In genomic region chr15:102244306-102245191, GRCm38 (mm10) we compare ENCODE assay signal across 7 mouse cellular contexts. TPM values are rescaled to one million over a fixed set of nuclear protein-coding genes. Genes with fewer than 3 reads are reported as not detected.
DNase-seq lines count a peak whose midpoint lies in the region; ATAC-seq and TF ChIP-seq lines count a peak whose summit lies in the region.

No protein-coding gene starts in this region.

- no peak for ATAC-seq in hindbrain, embryonic 12.5 days (ENCODE audit: low FRiP score)
- no peak for ATAC-seq in lung, embryonic 15.5 days (ENCODE audit: borderline replicate concordance, extremely low read depth, low FRiP score, low TSS enrichment)
- no peak for ATAC-seq in granulocyte monocyte progenitor cell, adult 5-6 weeks (replicated peaks; ENCODE audit: poor library complexity, severe bottlenecking)

- 4% methylated on average over 17 of the region's 19 CpGs for WGBS in hindbrain, embryonic 12.5 days
- 8% methylated on average over 19 of the region's 19 CpGs for WGBS in lung, embryonic 15.5 days

- no peak for TF ChIP-seq CTCF in E14TG2a.4 (conservative IDR thresholded peaks at IDR 0.05; ENCODE audit: low read length)

- H3K9me3 ChIP-seq in E14TG2a.4 (ENCODE audit: low read length), result no peaks in the 10 kb centered on the region
- H3K9me3 ChIP-seq in hindbrain, embryonic 12.5 days (replicated peaks), result no peaks in the 10 kb centered on the region
- H3K9me3 ChIP-seq in lung, embryonic 15.5 days, result no peaks in the 10 kb centered on the region

- peak overlapping the region; percentile 44; the same call in 1 of the 2 replicates for H3K9ac ChIP-seq in hindbrain, embryonic 12.5 days
- peak overlapping the region; percentile 58 for H3K9ac ChIP-seq in lung, embryonic 15.5 days

- H3K4me1 ChIP-seq in E14TG2a.4 (replicated peaks; ENCODE audit: low read depth, low read length), result peaks cover 70% of the 10 kb centered on the region
- H3K4me1 ChIP-seq in hindbrain, embryonic 12.5 days, result peaks cover 46% of the 10 kb centered on the region
- H3K4me1 ChIP-seq in lung, embryonic 15.5 days, result peaks cover 57% of the 10 kb centered on the region

- H3K4me3 ChIP-seq in E14TG2a.4 (replicated peaks; ENCODE audit: low read length), result peak overlapping the region; percentile 94
- H3K4me3 ChIP-seq in hindbrain, embryonic 12.5 days, result peak overlapping the region; percentile 57
- H3K4me3 ChIP-seq in lung, embryonic 15.5 days, result peak overlapping the region; percentile 56

- DNase-seq in adipocyte (ENCODE audit: low spot score), result peak; percentile 68
- DNase-seq in B cell, adult 2 months, result no peak
- no peak for DNase-seq in thymus, adult 18-20 months

- no peaks in the 10 kb centered on the region for H3K27me3 ChIP-seq in E14TG2a.4 (ENCODE audit: insufficient read depth, low read length)
- peaks cover 93% of the 10 kb centered on the region for H3K27me3 ChIP-seq in hindbrain, embryonic 12.5 days
- H3K27me3 ChIP-seq in lung, embryonic 15.5 days, result no peaks in the 10 kb centered on the region

- no peak overlapping the region for H3K27ac ChIP-seq in hindbrain, embryonic 12.5 days
- H3K27ac ChIP-seq in lung, embryonic 15.5 days, result peak overlapping the region; percentile 100

- H3K36me3 ChIP-seq in E14TG2a.4 (ENCODE audit: insufficient read depth, low read length), result peaks cover 24% of the 10 kb centered on the region
- no peaks in the 10 kb centered on the region for H3K36me3 ChIP-seq in hindbrain, embryonic 12.5 days
- peaks cover 5% of the 10 kb centered on the region; the same call in 1 of the 2 replicates for H3K36me3 ChIP-seq in lung, embryonic 15.5 days

- peak overlapping the region; percentile 97 for H3K4me2 ChIP-seq in hindbrain, embryonic 12.5 days (replicated peaks)
- peak overlapping the region; percentile 87 for H3K4me2 ChIP-seq in lung, embryonic 15.5 days

RNA-seq across cellular contexts. Expression of gene Rarg, which starts 12.8 kb away (rescaled TPM):
- 42.2 and 45.6 TPM in 2 replicates for polyA plus RNA-seq in hindbrain, embryonic 12.5 days (2016; fragmentation: Nextera tagmentation; extraction: Ambion mirVana)
- 43.7 and 43.8 TPM in 2 replicates for polyA plus RNA-seq in lung, embryonic 15.5 days (2015; fragmentation: Nextera tagmentation; extraction: Ambion mirVana)
- 7.5 and 11.5 TPM in 2 replicates for total RNA-seq in granulocyte monocyte progenitor cell, adult 5-6 weeks (2014; fragmentation: Nextera tagmentation)
- 2.0 and 3.4 TPM in 2 replicates for total RNA-seq in granulocyte monocyte progenitor cell, adult 5-6 weeks (2017)

RNA-seq across cellular contexts. Expression of gene Itgb7, which starts 12.8 kb away (rescaled TPM):
- 1.1 and 2.2 TPM in 2 replicates for polyA plus RNA-seq in hindbrain, embryonic 12.5 days (2016; fragmentation: Nextera tagmentation; extraction: Ambion mirVana)
- 2.0 and 3.2 TPM in 2 replicates for polyA plus RNA-seq in lung, embryonic 15.5 days (2015; fragmentation: Nextera tagmentation; extraction: Ambion mirVana)
- total RNA-seq in granulocyte monocyte progenitor cell, adult 5-6 weeks (2014; fragmentation: Nextera tagmentation), result 7.4 and 42.7 TPM in 2 replicates
- 15.2 and 31.6 TPM in 2 replicates for total RNA-seq in granulocyte monocyte progenitor cell, adult 5-6 weeks (2017)

RNA-seq across cellular contexts. Expression of gene Gm9918, which starts 25.8 kb away (rescaled TPM):
- 0.30 and 0.49 TPM in 2 replicates for polyA plus RNA-seq in hindbrain, embryonic 12.5 days (2016; fragmentation: Nextera tagmentation; extraction: Ambion mirVana)
- polyA plus RNA-seq in lung, embryonic 15.5 days (2015; fragmentation: Nextera tagmentation; extraction: Ambion mirVana), result 0.53 and 0.57 TPM in 2 replicates
- total RNA-seq in granulocyte monocyte progenitor cell, adult 5-6 weeks (2014; fragmentation: Nextera tagmentation), result not detected in 2 replicates
- total RNA-seq in granulocyte monocyte progenitor cell, adult 5-6 weeks (2017), result not detected in 2 replicates

RNA-seq across cellular contexts. Expression of gene Mfsd5, which starts 34.7 kb away (rescaled TPM):
- 54.2 and 54.9 TPM in 2 replicates for polyA plus RNA-seq in hindbrain, embryonic 12.5 days (2016; fragmentation: Nextera tagmentation; extraction: Ambion mirVana)
- polyA plus RNA-seq in lung, embryonic 15.5 days (2015; fragmentation: Nextera tagmentation; extraction: Ambion mirVana), result 63.8 and 65.3 TPM in 2 replicates
- total RNA-seq in granulocyte monocyte progenitor cell, adult 5-6 weeks (2014; fragmentation: Nextera tagmentation), result 20.0 and 39.8 TPM in 2 replicates
- total RNA-seq in granulocyte monocyte progenitor cell, adult 5-6 weeks (2017), result 16.1 and 29.4 TPM in 2 replicates

RNA-seq across cellular contexts. Expression of gene Csad, which starts 40.0 kb away (rescaled TPM):
- polyA plus RNA-seq in hindbrain, embryonic 12.5 days (2016; fragmentation: Nextera tagmentation; extraction: Ambion mirVana), result 49.3 and 53.5 TPM in 2 replicates
- 74.1 and 78.1 TPM in 2 replicates for polyA plus RNA-seq in lung, embryonic 15.5 days (2015; fragmentation: Nextera tagmentation; extraction: Ambion mirVana)
- 17.0 and 18.1 TPM in 2 replicates for total RNA-seq in granulocyte monocyte progenitor cell, adult 5-6 weeks (2014; fragmentation: Nextera tagmentation)
- total RNA-seq in granulocyte monocyte progenitor cell, adult 5-6 weeks (2017), result 7.5 and 23.4 TPM in 2 replicates
